Mouse (Mus musculus) bone marrow, adult 2 months (tissue): ENCODE data around the gene Lman2.

Experiments
- CTCF ChIP-seq: fragments of 200-500 bp; IDR thresholded peaks from 2 replicates; pipeline ENCODE4 v1.5.1; 2011; ENCODE audit warnings: low read length, control low read depth; ENCODE audit not compliant: control insufficient read depth, insufficient read depth
- POLR2A ChIP-seq: fragments of 200-500 bp; IDR thresholded peaks from 2 replicates; pipeline ENCODE4 v1.6.1; 2011; ENCODE audit warnings: low read depth, mild to moderate bottlenecking, control low read depth, low read length, borderline replicate concordance; ENCODE audit not compliant: control insufficient read depth

- TF ChIP-seq CTCF (no peak), POLR2A (no peak)
These were observed 35.4 kb downstream of the Lman2 start for GRCm38 (mm10) chr13:55327169-55327568.
